Mouse (Mus musculus) frontal cortex, postnatal 36 days (tissue): ENCODE data around the gene Fthl17c.
"Not testable (repeated sequence)": the region's sequence is repeated elsewhere in the genome, so short reads cannot be mapped to it uniquely, and the experiment has no call there.

Source experiments
- DNase-seq, 2 experiments: peaks; one replicate each; pipeline ENCODE4 v3.0.0; 2022; ENCODE audit warnings: low spot score in 2 of 2

Fthl17c gene

GRCm38 (mm10) chrX:8976459-8976858 is at the start of gene Fthl17c:
TSS of gene Fthl17c (minus strand) at chrX:8976559.
- not testable (repeated sequence) for DNase-seq

- no peak for DNase-seq
Measured at GRCm38 (mm10) chrX:9019481-9019880, 43.1 kb upstream of the Fthl17c start.

GRCm38 (mm10) chrX:9016079-9016478 is 39.7 kb upstream of the Fthl17c start:
- no peak for DNase-seq

GRCm38 (mm10) chrX:8986655-8987054 is 10.3 kb upstream of the Fthl17c start, which contains the start of gene Fthl17d:
TSS of gene Fthl17d (minus strand) at chrX:8986755.
- DNase-seq: not testable (repeated sequence)

GRCm38 (mm10) chrX:8964618-8965017 is 11.7 kb downstream of the Fthl17c start:
- peak; percentile 2 to 3 for DNase-seq

- DNase-seq: not testable (repeated sequence)
Measured at GRCm38 (mm10) chrX:8962875-8963274, 13.5 kb downstream of the Fthl17c start, which contains the start of gene Fthl17b. TSS of gene Fthl17b (minus strand) at chrX:8962975.

GRCm38 (mm10) chrX:8948130-8948805 is 28.1 kb downstream of the Fthl17c start:
- peak; percentile 85 to 88 for DNase-seq

GRCm38 (mm10) chrX:8944041-8944440 is 32.3 kb downstream of the Fthl17c start:
- no peak for DNase-seq

GRCm38 (mm10) chrX:8927308-8927707 is 49.1 kb downstream of the Fthl17c start:
- DNase-seq: no peak
